Mouse (Mus musculus) adrenal gland, adult (tissue): ENCODE data around the gene Nbea.
"Not testable (repeated sequence)": the region's sequence is repeated elsewhere in the genome, so short reads cannot be mapped to it uniquely, and the experiment has no call there.

Source experiments
- DNase-seq, 2 experiments: peaks; one replicate each; pipeline ENCODE4 v3.0.0; 2022 to 2023; ENCODE audit warnings: low spot score in 1 of 2; ENCODE audit not compliant: inconsistent age in 2 of 2

Nbea gene

GRCm38 (mm10) chr3:56039494-56039893 is 144.0 kb downstream of the Nbea start:
- DNase-seq, result no peak

DNA sequence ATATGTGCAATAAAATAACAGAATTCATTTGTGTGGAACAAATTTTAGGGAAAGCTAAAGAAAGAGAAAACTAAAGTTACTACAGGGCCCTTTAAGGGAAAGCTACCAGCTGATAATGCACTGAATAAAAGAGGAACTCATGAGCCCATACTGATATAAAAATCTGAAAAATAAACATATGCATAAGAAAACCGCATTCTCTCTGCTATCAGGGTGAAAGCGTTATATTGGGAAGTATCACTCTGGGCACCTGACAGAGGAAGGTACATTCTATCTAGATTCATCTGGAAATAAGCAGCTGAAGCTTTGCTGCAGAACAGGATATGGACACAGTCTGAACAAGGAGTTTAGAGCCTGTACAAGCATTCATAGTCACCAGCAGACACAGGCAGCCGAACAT is 148.9 kb downstream of the Nbea start:
- no peak for DNase-seq

DNA sequence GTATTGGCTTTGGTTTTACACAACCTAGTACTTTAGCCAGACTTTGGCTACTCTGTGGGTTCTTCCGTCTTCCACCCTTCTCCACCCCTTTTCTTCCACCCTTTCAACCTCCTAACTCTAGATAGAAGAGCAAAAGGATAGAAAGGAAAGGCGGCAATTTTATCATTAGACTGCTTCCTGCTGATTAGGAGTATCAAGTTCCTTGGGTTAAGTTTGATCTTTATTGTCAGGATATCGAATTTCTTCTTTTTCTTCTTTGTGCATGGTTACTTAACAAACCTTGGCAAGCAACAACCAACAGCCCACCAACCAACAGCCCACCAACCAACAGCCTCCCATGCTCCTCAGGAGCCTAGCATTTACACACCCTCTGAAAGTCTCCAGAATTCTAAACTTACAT is 165.0 kb downstream of the Nbea start:
- no peak for DNase-seq

DNA sequence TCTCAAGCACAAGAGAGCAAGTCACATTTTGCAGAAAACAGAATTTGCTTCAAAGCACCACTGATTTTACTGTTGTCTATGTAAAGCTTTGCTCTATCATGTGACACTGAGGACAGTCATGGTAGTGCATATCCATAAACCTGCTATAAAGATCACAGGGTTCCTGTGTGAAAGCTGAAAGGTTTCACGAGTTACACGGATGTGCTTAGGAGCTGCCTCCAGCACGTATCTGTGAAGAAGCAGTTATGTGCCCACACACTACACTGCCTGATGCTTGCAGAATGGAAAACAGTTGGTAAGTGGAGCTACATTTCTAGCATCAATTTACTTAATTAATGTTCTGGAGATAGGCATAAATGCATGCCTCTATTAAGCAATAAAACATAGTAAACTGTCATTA is 172.4 kb downstream of the Nbea start:
- DNase-seq, result no peak

DNA sequence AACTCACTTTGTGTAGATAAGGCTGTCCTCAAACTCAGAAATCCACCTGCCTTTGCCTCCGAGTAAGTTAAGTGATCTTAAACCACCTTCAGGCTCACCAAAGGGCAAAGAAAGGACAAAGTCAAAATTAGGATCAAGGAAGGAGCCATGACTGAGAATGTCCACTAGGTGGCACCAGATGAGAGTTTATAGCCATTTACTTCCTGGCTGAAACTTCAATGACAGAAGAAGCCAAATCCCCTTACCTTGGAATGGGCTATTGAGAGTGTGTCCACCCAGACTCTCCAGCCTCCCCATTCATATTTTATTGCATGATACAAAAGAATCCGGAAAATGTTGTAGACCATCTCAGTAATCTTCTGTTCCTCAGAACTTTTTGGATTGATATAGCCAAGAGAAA is 175.5 kb downstream of the Nbea start:
- DNase-seq, result peak; percentile 16 to 80

DNA sequence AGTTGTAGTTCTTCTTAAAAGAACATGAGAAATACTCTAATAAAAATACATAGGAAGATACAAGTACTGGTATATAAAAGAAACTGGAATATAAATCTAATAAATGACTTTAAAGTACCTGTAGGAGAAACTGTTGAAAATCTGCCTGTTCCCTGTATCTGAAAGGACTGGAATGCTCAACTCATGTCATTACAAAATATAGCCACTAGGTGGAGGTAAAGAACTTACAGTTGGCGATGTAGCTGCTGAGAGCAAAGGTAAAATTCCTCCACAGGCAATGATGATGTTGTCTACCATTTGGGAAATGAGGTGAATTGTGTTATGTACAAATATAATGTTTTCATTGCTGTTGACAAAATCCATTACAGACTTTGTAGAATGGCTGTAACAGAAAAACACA is 183.2 kb downstream of the Nbea start:
- peak in 1 of 2 experiments; percentile 45 for DNase-seq

GRCm38 (mm10) chr3:55978361-55978760 is 205.1 kb downstream of the Nbea start:
- no peak for DNase-seq

GRCm38 (mm10) chr3:55976986-55977385 is 206.5 kb downstream of the Nbea start:
- not testable (repeated sequence) for DNase-seq

- DNase-seq, result no peak
Measured at GRCm38 (mm10) chr3:55965723-55966156, 217.8 kb downstream of the Nbea start.

DNA sequence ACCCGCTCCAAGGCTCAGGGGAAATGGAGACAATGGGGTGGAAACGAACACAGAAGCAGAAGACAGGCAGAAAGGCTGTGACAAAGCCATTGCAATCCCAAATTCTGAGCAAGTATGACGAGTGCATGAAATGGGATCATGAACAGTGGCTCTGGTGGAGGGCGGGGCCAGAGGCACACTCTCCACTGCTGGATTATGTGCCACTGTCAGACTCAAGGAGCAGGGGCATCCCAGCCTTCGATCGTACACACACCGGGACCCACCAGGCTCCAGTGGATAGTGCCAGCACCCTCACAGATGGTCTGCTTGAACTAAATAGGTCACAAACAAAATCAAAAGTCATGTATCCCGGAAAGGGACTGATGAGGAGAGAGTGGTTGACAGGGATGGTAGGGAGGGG is 220.5 kb downstream of the Nbea start:
- DNase-seq, result no peak

- DNase-seq, result no peak
Measured at GRCm38 (mm10) chr3:55949994-55950393, 233.5 kb downstream of the Nbea start.

DNA sequence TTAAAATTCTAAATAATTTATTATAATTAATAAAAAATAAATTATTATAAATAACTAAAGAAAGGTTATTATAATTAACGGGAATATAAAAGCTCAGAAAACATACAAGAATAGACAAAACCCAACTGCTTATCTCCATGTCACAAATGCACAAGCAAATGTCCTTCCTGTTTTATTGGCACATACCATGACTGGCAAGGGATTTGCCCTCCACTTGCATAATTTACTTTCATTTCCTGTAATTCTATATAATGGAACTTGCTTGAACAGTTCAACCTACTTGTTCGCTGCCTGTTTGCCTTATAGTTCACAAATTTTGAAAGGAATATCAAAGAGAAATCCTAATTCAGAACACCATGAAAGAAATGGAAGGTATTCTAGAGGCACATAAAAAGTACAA is 234.4 kb downstream of the Nbea start:
- no peak for DNase-seq

GRCm38 (mm10) chr3:55927343-55927742 is 256.2 kb downstream of the Nbea start:
- no peak for DNase-seq

GRCm38 (mm10) chr3:55909290-55909689 is 274.2 kb downstream of the Nbea start:
- peak in 1 of 2 experiments; percentile 74 for DNase-seq

DNA sequence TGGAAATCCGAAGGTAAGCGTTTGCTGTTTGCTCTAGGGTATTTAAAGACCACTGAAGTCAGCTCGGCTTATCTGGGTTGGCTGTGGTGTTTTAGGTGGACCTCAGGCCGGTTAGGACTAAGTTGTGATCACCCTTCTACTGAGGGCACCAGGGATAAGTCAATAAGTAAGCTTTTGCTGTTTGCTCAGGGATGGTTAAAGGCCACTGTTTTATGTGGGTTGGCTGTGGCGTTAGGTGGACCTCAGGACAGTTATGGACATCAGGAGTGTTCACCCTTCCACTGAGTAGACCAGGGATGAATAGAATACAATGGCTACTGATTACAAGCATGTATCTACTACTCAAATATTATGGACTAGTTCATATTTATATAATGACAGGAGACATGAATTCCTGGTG is 292.9 kb downstream of the Nbea start:
- DNase-seq, result no peak

DNA sequence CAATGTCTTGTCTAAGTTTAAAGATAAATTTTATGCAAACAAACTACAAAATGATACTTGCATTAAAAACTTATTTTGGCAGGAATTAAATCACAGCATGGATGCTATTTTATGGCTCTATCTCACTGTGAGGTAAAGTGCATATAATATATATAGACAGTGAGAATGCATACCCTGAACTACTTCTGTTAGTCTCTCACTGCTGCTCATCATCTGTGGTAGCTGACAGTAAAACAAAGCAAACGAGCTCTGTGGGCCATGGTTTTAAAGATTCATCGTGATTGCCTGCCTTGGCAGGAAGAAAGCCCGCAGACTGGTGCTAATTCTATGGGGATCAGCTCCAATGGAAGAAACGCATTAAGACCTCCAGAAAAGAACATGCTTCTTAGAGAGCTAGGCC is 294.3 kb downstream of the Nbea start:
- DNase-seq, result no peak

DNA sequence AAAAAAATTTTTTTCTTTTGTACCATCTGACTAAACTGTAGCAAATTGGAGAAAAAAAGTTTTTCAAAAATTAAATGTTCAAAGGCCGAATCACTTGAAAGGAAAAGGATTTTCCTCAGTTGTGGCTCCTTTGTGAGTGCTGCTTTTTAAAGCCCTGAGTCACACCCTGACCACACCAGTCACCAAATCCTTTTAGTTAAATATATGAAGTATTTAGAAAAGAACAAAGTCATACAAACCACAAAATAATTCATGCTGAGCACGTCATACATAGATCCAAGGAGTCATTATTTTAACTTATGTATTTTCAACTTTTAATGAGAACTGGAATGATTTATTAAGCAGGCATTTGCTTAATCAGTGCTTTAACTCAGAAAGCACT is 295.7 kb downstream of the Nbea start:
- no peak for DNase-seq

DNA sequence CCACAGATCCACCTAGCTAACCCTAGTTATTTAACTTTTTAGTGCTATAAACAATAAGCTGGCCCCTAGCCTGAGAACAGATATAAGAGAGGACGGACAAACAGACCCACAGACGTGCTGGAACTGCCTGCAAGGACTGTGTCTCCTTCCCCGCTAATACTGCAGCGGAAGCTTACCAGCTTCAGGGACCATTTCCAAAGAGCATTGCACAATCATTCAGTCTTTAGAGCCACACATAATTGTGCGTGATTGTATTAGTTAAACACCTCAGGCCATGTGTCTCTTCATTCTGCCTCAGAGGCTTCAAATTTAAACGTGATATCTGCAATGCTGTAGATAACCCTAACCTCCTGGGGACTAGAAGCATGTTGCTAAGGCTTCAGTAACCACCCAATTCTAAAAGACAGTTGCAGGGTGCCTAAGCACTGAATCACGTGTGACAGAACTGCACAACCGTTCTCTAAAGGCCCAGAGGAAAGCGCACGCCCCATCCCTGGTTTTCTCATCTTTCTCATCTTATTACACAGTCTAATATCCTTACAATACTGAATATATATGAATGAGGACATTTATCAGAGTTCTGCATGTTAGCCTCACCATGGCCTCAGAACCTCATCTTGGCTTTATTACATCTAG is 296.2 kb downstream of the Nbea start:
- peak in 1 of 2 experiments; percentile 48 for DNase-seq

- no peak for DNase-seq
Measured at GRCm38 (mm10) chr3:55872944-55873924, 310.3 kb downstream of the Nbea start.

DNA sequence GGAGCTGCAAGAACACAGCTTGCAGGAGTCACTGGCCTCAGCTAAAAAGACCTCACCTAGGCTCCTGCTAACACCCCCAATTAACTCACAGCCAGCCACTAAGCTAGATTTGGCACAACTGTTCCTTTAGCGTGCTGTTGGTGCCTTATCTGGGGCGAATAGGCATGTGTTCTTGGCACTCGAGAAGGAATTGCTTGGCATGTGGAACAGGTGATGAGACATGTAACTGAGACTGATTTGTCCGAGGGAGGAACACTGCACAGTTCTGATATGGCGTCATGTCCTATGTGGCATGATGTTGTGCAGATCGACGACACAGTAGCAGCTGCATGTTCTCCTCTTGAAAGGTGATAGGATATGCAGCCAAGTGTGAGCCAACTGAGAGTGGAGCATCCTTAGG is 331.0 kb downstream of the Nbea start:
- DNase-seq, result no peak

DNA sequence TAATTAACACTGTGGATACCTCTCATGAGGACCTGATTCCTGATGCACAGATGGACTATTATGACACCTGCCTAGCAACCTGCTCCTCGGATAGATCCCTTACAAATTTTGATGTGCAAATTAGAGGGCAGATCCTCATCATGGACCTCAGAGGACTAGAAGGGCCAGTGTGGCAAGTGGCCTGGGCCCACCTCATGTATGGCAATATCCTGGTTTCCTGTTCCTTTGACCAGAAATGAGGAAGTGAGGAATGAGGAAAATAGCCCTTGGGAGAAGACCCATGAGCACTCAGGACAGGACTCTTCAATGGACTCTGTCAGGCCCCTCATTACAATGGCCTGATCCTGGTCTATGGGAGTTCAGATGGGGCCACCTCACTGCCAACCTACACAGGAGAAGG is 336.4 kb downstream of the Nbea start:
- no peak for DNase-seq

- no peak for DNase-seq
Measured at GRCm38 (mm10) chr3:55837188-55837587, 346.3 kb downstream of the Nbea start.
